Mouse (Mus musculus) intestine, embryonic 15.5 days (tissue): ENCODE results near the gene Galp. TPM values are rescaled to one million over a fixed set of nuclear protein-coding genes. Genes with fewer than 3 reads are reported as not detected.

Source experiments
- ATAC-seq: fragments of 200-750 bp; cut with Nextera tagmentation; 2 replicates; pipeline ENCODE4 v1.8.0; 2017; ENCODE audit warnings: moderate TSS enrichment, moderate library complexity
- H3K27ac ChIP-seq: fragments of 300-500 bp; sonication (generic); 2 replicates; pipeline ENCODE4 v1.5.1; 2015; ENCODE audit warnings: mild to moderate bottlenecking, inconsistent platforms
- H3K27me3 ChIP-seq: fragments of 300-500 bp; sonication (generic); replicated peaks from 2 replicates; pipeline ENCODE4 v1.6.1; 2015; ENCODE audit warnings: inconsistent platforms
- H3K36me3 ChIP-seq: fragments of 300-500 bp; sonication (generic); 2 replicates; pipeline ENCODE4 v1.6.1; 2015; ENCODE audit warnings: inconsistent platforms
- H3K4me1 ChIP-seq: fragments of 300-500 bp; sonication (generic); replicated peaks from 2 replicates; pipeline ENCODE4 v1.6.1; 2015; ENCODE audit warnings: inconsistent platforms
- H3K4me2 ChIP-seq: fragments of 300-500 bp; sonication (generic); replicated peaks from 2 replicates; pipeline ENCODE4 v1.6.1; 2015; ENCODE audit warnings: mild to moderate bottlenecking, inconsistent platforms
- H3K4me3 ChIP-seq: fragments of 300-500 bp; sonication (generic); replicated peaks from 2 replicates; pipeline ENCODE4 v1.5.1; 2015; ENCODE audit warnings: inconsistent platforms
- H3K9ac ChIP-seq: fragments of 300-500 bp; sonication (generic); 2 replicates; pipeline ENCODE4 v1.6.1; 2015; ENCODE audit warnings: inconsistent platforms
- H3K9me3 ChIP-seq: fragments of 300-500 bp; sonication (generic); 2 replicates; pipeline ENCODE4 v1.6.1; 2016; ENCODE audit warnings: inconsistent platforms
- WGBS: fragments of 180-500 bp; shearing (Covaris S2); methylation state at CpG from one replicate; pipeline ENCODE4 v1.1.7; 2015; 5-methylcytosine and 5-hydroxymethylcytosine counted together
- polyA plus RNA-seq: library from polyadenylated mRNA; unstranded; fragments of >200 nt; fragmentation: Nextera tagmentation; extraction: Ambion mirVana; gene quantifications from 2 replicates; pipeline ENCODE4 v1.2.1, GENCODE M21; 2015

Gene Galp
- polyA plus RNA-seq, 1 experiment from 2014 or later: not detected

- no peaks in the 10 kb centered on the region for H3K27me3 ChIP-seq
- no peak overlapping the region for H3K4me3 ChIP-seq
- 63% methylated on average over 8 of the region's 8 CpGs for WGBS
- no peak overlapping the region for H3K27ac ChIP-seq
- ATAC-seq: no peak
- no peak overlapping the region for H3K9ac ChIP-seq
- H3K4me2 ChIP-seq: no peak overlapping the region
- H3K9me3 ChIP-seq: no peaks in the 10 kb centered on the region
- H3K4me1 ChIP-seq: no peaks in the 10 kb centered on the region
- H3K36me3 ChIP-seq: no peaks in the 10 kb centered on the region
These were observed 68.8 kb downstream of the Galp start for GRCm38 (mm10) chr7:6265695-6266094.

Other genes starting within 250 kb of the Galp start
- not detected in 2 replicates for gene Vmn1r65, start 186.1 kb upstream of the Galp start, polyA plus RNA-seq
- not detected in 2 replicates for gene Nlrp4c, start 151.9 kb upstream of the Galp start, polyA plus RNA-seq
- 27.4 and 29.8 TPM in 2 replicates for gene Zfp787, start 41.1 kb upstream of the Galp start, polyA plus RNA-seq
- gene Zfp444, start 24.9 kb upstream of the Galp start, polyA plus RNA-seq: 43.2 and 43.4 TPM in 2 replicates
- not detected in 2 replicates for gene Zscan5b, start 25.2 kb downstream of the Galp start, polyA plus RNA-seq
- not detected in 2 replicates for gene Epp13, start 55.6 kb downstream of the Galp start, polyA plus RNA-seq
- 5.4 and 6.5 TPM in 2 replicates for gene Zfp667, start 89.5 kb downstream of the Galp start, polyA plus RNA-seq
- gene Zfp583, start 134.2 kb downstream of the Galp start, polyA plus RNA-seq: 4.5 and 4.9 TPM in 2 replicates
- gene Gm3854, start 146.7 kb downstream of the Galp start, polyA plus RNA-seq: 0.85 and 1.3 TPM in 2 replicates
- 2.0 and 2.3 TPM in 2 replicates for gene Zfp78, start 166.2 kb downstream of the Galp start, polyA plus RNA-seq
- gene Zfp28, start 186.2 kb downstream of the Galp start, polyA plus RNA-seq: 7.8 and 8.2 TPM in 2 replicates
- 0.15 and 0.20 TPM in 2 replicates for gene Smim17, start 201.6 kb downstream of the Galp start, polyA plus RNA-seq
- not detected in 2 replicates for gene Gm20715, start 213.2 kb downstream of the Galp start, polyA plus RNA-seq
- not detected in 2 replicates for gene Olfr1344, start 241.6 kb downstream of the Galp start, polyA plus RNA-seq